Mouse (Mus musculus): ENCODE results near the gene Mrpl55. TPM values are rescaled to one million over a fixed set of nuclear protein-coding genes. Genes with fewer than 3 reads are reported as not detected.
A peak's percentile ranks its signal among the peaks of the same experiment; 100 is the strongest.

The Mrpl55 gene
- polyA plus RNA-seq, 1 experiment from 2014 or later, result 103 TPM

DNA sequence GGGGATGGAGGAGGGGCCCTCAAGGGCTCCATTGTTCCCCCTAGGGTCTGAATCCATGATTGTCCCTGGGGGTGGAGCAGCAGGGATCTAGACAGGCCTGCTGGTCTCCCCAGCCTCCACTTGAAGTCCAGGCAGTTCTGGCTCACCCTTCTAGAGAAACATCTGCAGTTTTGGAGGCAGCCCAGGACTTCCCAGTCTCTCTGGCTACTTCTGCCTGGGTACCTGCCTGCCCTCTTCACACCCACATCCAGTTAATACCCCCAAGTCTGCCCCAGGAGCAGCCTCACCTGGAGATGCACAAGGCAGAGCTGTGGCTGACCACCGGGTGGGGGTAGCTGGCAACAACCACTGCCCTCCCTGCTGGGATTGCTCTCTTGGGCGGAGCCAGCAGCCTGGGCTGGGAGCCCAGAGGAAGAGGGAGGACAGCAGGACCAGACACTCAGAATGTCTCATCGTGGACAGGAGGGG is 19.4 kb upstream of the Mrpl55 start, which contains the start of gene Gjc2:
Gene Gjc2, minus strand, starts transcription at position 350 of the 468 bp plus-strand sequence.
- no peak within 1 kb of the TSS for H3K4me3 ChIP-seq (ENCODE audit: low read depth, low read length)
- H3K9me3 ChIP-seq (ENCODE audit: control insufficient read depth, low read depth, low read length), result no peaks in the 10 kb centered on the region
- peak; percentile 24; the same call in 1 of the 2 replicates for ATAC-seq (ENCODE audit: insufficient number of reproducible peaks, insufficient read depth, low FRiP score, low read depth)
- peaks cover 12% of the 10 kb centered on the region; the same call in 1 of the 2 replicates for H3K36me3 ChIP-seq (ENCODE audit: control insufficient read depth, insufficient read depth, low read length)
- 52% methylated on average over 3 of the region's 3 CpGs for WGBS
- H3K9ac ChIP-seq (replicated peaks; ENCODE audit: low read depth, low read length), result no peak within 1 kb of the TSS
- 0 out of 2 replicates have a peak, but pooled peaks cover 2% of the 10 kb centered on the region for H3K4me1 ChIP-seq (ENCODE audit: control insufficient read depth, insufficient read depth, low read length)
- peaks cover 14% of the 10 kb centered on the region for H3K27me3 ChIP-seq (ENCODE audit: control insufficient read depth, insufficient read depth, low read length)
- H3K4me2 ChIP-seq (replicated peaks; ENCODE audit: low read depth, low read length), result no peak within 1 kb of the TSS
- peak within 1 kb of the TSS; percentile 39; the same call in 1 of the 2 replicates for H3K27ac ChIP-seq (ENCODE audit: low read length)

DNA sequence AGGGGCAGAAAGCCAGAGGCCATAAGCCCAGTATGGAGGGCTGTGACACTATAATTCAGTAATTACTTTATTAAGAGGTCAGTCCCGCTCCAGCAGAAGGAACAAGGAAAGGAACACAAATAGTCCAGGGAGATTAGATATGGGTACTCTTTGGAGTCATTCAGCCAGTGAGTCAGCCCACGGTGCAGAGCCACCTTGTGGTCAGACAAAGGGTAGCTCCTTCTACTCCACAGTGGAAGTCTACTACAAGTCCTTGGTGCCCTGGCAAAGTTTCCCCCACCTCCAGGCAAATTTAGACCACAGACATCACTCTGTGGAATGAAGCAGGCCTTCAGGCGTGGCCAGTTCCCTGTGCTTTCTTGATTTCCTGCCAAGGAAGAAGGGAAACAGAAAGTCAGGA is 18.5 kb upstream of the Mrpl55 start:
- no peaks in the 10 kb centered on the region for H3K9me3 ChIP-seq (ENCODE audit: control insufficient read depth, low read depth, low read length)
- 34% methylated on average over 3 of the region's 3 CpGs for WGBS
- H3K27me3 ChIP-seq (ENCODE audit: control insufficient read depth, insufficient read depth, low read length), result peaks cover 6% of the 10 kb centered on the region; the same call in 1 of the 2 replicates
- H3K36me3 ChIP-seq (ENCODE audit: control insufficient read depth, insufficient read depth, low read length), result peaks cover 12% of the 10 kb centered on the region; the same call in 1 of the 2 replicates
- H3K4me2 ChIP-seq (replicated peaks; ENCODE audit: low read depth, low read length), result no peak overlapping the region
- H3K9ac ChIP-seq (replicated peaks; ENCODE audit: low read depth, low read length), result no peak overlapping the region
- H3K27ac ChIP-seq (ENCODE audit: low read length), result no peak overlapping the region
- H3K4me3 ChIP-seq (ENCODE audit: low read depth, low read length), result no peak overlapping the region
- ATAC-seq (ENCODE audit: insufficient number of reproducible peaks, insufficient read depth, low FRiP score, low read depth), result no peak
- H3K4me1 ChIP-seq (ENCODE audit: control insufficient read depth, insufficient read depth, low read length), result 0 out of 2 replicates have a peak, but pooled peaks cover 2% of the 10 kb centered on the region

DNA sequence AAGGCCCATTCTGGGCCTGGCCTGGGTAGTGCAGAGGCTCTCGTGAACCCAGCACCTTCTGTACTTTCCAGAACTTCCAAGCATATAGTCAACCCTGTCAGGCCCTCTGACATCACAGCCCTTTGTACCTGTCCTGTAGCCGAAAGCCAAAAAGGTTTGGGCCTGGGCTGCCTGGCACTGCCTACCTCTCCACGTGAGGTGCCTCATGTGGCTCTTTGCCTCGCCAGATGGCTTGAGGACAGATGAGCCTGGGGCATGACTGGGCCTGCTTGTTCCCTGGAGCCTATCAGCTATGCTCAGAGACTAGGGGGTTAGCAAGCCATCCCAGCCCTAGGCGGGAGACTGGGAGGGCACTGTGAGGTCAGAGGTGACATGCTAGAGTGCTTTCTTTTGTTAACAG is 16.8 kb upstream of the Mrpl55 start:
- Histone ChIP-seq H3K4me3 (ENCODE audit: low read depth, low read length) (no peak overlapping the region), H3K9ac (replicated peaks; ENCODE audit: low read depth, low read length) (no peak overlapping the region), H3K9me3 (ENCODE audit: control insufficient read depth, low read depth, low read length) (no peaks in the 10 kb centered on the region), H3K36me3 (ENCODE audit: control insufficient read depth, insufficient read depth, low read length) (peaks cover 12% of the 10 kb centered on the region; the same call in 1 of the 2 replicates), H3K4me1 (ENCODE audit: control insufficient read depth, insufficient read depth, low read length) (0 out of 2 replicates have a peak, but pooled peaks cover 2% of the 10 kb centered on the region), H3K4me2 (replicated peaks; ENCODE audit: low read depth, low read length) (no peak overlapping the region), H3K27ac (ENCODE audit: low read length) (no peak overlapping the region), H3K27me3 (ENCODE audit: control insufficient read depth, insufficient read depth, low read length) (no peaks in the 10 kb centered on the region)
- WGBS, result 85% methylated on average over 5 of the region's 5 CpGs
- no peak for ATAC-seq (ENCODE audit: insufficient number of reproducible peaks, insufficient read depth, low FRiP score, low read depth)

DNA sequence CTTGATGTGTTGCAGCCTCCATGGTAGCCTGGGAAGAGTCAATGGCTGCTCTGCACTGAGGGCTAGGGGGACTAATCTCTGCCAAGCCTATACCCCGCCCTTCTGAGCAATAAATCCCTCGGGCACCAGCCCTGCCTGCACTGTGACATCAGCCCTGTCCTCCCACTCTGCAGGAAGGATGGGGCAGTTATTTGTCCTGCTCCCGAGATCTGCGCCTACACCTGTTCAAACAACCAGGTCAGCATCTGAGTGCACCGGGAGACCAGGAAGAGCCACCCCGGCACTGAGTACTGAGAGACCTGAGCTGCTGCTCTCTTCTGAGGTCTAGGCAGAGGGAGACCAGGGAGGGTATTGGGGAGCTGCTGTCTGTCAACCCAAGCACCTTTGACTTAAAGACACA is 14.6 kb upstream of the Mrpl55 start:
- no peak overlapping the region for H3K4me2 ChIP-seq (replicated peaks; ENCODE audit: low read depth, low read length)
- no peak overlapping the region for H3K27ac ChIP-seq (ENCODE audit: low read length)
- no peak for ATAC-seq (ENCODE audit: insufficient number of reproducible peaks, insufficient read depth, low FRiP score, low read depth)
- H3K4me1 ChIP-seq (ENCODE audit: control insufficient read depth, insufficient read depth, low read length), result peaks cover 6% of the 10 kb centered on the region; the same call in 1 of the 2 replicates
- peaks cover 12% of the 10 kb centered on the region; the same call in 1 of the 2 replicates for H3K36me3 ChIP-seq (ENCODE audit: control insufficient read depth, insufficient read depth, low read length)
- no peaks in the 10 kb centered on the region for H3K9me3 ChIP-seq (ENCODE audit: control insufficient read depth, low read depth, low read length)
- WGBS, result 58% methylated on average over 6 of the region's 6 CpGs
- no peak overlapping the region for H3K4me3 ChIP-seq (ENCODE audit: low read depth, low read length)
- H3K27me3 ChIP-seq (ENCODE audit: control insufficient read depth, insufficient read depth, low read length), result no peaks in the 10 kb centered on the region
- H3K9ac ChIP-seq (replicated peaks; ENCODE audit: low read depth, low read length), result no peak overlapping the region

DNA sequence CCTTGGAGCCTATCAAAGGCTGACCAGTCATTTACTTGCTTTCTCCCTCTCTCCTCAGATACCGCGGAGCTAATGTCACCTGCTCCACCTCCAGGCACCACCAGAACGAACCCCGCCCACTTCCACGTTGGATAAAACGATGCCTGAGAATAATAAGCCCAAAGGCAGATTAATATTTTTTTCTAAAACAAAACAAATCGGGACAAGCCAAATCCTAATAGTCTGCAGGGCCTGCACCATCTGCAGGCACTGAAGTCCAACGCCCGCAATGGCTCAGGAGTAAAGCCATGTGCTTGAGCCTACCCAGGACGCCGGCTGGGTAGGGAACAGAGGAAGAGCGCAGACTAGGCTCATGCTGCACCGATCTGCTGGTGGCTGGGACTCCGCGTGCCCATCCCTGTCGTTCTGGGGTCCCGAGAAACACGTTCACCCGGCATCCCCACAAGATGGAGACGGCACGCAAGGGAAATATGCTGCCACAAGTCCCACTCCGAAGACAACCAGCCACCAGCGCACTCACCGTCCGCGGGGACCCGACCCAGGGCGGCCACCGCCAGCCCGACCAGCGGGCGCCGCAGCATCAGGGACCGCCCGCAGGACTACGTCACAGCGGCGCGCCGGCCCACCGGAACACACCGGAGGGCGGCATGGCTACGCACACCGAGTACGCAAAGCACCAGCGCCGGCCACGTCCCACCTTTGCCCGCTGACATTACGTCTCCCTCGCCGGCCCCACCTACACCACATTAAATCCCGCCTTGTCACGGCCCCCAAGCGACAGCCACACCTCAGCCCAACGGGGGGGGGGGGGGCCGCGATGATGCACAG is 10.8 kb upstream of the Mrpl55 start:
- H3K27ac ChIP-seq (ENCODE audit: low read length), result peak overlapping the region; percentile 90
- peaks cover 2% of the 10 kb centered on the region; the same call in 1 of the 2 replicates for H3K36me3 ChIP-seq (ENCODE audit: control insufficient read depth, insufficient read depth, low read length)
- H3K4me1 ChIP-seq (ENCODE audit: control insufficient read depth, insufficient read depth, low read length), result peaks cover 3% of the 10 kb centered on the region; the same call in 1 of the 2 replicates
- no peaks in the 10 kb centered on the region for H3K27me3 ChIP-seq (ENCODE audit: control insufficient read depth, insufficient read depth, low read length)
- no peaks in the 10 kb centered on the region for H3K9me3 ChIP-seq (ENCODE audit: control insufficient read depth, low read depth, low read length)
- peak overlapping the region; percentile 66 for H3K4me3 ChIP-seq (ENCODE audit: low read depth, low read length)
- peak overlapping the region; percentile 61 for H3K9ac ChIP-seq (replicated peaks; ENCODE audit: low read depth, low read length)
- peak overlapping the region; percentile 70 for H3K4me2 ChIP-seq (replicated peaks; ENCODE audit: low read depth, low read length)
- peak; percentile 94 for ATAC-seq (ENCODE audit: insufficient number of reproducible peaks, insufficient read depth, low FRiP score, low read depth)
- under 1% methylated on average over 50 of the region's 59 CpGs for WGBS

DNA sequence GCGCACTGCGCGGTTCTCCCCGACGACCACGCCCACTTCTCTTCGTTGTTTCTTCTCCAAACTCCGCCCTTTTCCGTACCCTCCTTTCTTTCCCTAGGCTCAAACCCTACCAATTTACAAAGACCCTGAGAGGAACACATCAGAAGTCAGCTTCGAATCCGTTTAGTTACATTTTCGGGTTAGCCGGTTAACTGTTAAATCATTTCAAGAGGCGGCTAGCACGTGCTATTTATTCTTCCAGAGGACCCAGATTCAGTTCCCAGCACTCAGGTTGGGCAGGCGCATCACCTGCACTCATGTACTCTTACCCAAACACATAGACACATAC is 10.3 kb upstream of the Mrpl55 start, which contains the start of gene Guk1:
Gene Guk1, minus strand, starts transcription at position 154 of the 328 bp plus-strand sequence.
- Histone ChIP-seq H3K9ac (replicated peaks; ENCODE audit: low read depth, low read length) (peak within 1 kb of the TSS; percentile 61), H3K4me3 (ENCODE audit: low read depth, low read length) (peak within 1 kb of the TSS; percentile 66), H3K27me3 (ENCODE audit: control insufficient read depth, insufficient read depth, low read length) (no peaks in the 10 kb centered on the region), H3K27ac (ENCODE audit: low read length) (peak within 1 kb of the TSS; percentile 90), H3K9me3 (ENCODE audit: control insufficient read depth, low read depth, low read length) (no peaks in the 10 kb centered on the region), H3K4me2 (replicated peaks; ENCODE audit: low read depth, low read length) (peak within 1 kb of the TSS; percentile 70), H3K36me3 (ENCODE audit: control insufficient read depth, insufficient read depth, low read length) (no peaks in the 10 kb centered on the region), H3K4me1 (ENCODE audit: control insufficient read depth, insufficient read depth, low read length) (peaks cover 3% of the 10 kb centered on the region; the same call in 1 of the 2 replicates)
- no peak for ATAC-seq (ENCODE audit: insufficient number of reproducible peaks, insufficient read depth, low FRiP score, low read depth)
- WGBS, result 5% methylated on average over 13 of the region's 16 CpGs

DNA sequence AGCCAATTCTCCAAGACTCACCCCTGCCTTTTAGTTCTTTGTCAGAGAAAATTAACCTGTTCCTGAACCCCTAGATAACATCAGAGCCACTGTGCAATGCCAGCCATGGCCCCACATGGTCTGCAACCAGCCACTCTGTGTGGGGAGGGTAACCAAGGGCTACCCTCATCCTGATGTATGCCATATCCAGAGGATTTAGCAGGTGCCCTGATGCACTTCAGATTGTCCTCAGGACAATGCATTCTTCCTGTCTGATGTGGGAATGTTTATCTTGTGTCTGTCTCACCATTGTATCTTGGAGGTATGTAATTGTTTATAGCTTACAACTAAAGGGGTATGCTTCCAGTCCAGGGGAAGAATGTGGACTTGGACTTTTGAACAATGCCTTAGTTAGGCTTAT is 6.1 kb upstream of the Mrpl55 start:
- Histone ChIP-seq H3K4me1 (ENCODE audit: control insufficient read depth, insufficient read depth, low read length) (peaks cover 4% of the 10 kb centered on the region; the same call in 1 of the 2 replicates), H3K36me3 (ENCODE audit: control insufficient read depth, insufficient read depth, low read length) (no peaks in the 10 kb centered on the region; the same call in 1 of the 2 replicates)

DNA sequence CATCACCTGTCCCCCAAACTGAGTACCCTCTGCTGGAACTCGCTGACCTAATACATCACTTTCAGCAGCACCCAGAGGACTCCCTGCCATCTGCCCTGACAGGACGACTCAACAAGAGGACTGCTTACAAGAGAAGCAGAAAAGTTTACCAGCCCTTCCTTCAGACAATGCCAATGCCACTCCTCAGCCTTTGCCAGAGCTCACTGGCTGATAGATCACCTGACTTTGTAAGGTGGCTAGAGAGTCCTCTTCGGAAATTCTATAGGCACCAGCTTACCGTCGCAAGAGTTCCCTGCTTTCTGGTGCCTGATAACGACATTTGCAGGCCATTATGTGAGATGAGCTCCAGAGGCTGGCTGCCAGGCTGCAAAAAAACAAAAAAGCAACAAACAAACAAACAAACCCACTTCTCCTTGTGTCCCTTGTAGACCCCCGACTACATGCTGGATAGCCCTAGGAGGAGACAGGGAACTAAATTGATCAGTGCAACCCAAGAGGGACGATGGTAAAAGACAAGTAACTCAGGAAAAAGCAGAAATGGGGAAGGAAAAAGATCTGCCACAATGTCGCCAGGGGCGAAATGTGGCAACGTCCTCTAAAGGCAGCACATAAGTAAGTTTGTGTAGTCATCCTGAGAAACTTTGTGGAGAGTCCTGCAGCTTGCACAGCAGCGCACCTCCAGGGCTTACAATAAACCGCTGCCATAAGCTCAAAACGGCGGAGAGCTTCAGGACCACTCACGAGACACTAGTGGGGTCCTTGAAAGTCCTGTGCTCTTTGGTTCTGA is 877 bp upstream of the Mrpl55 start:
- peak overlapping the region; percentile 33 for H3K9ac ChIP-seq (replicated peaks; ENCODE audit: low read depth, low read length)
- peak overlapping the region; percentile 78 for H3K4me2 ChIP-seq (replicated peaks; ENCODE audit: low read depth, low read length)
- no peaks in the 10 kb centered on the region for H3K9me3 ChIP-seq (ENCODE audit: control insufficient read depth, low read depth, low read length)
- peak overlapping the region; percentile 55 for H3K4me3 ChIP-seq (ENCODE audit: low read depth, low read length)
- H3K27me3 ChIP-seq (ENCODE audit: control insufficient read depth, insufficient read depth, low read length), result no peaks in the 10 kb centered on the region
- peaks cover 16% of the 10 kb centered on the region; the same call in 1 of the 2 replicates for H3K36me3 ChIP-seq (ENCODE audit: control insufficient read depth, insufficient read depth, low read length)
- no peak for ATAC-seq (ENCODE audit: insufficient number of reproducible peaks, insufficient read depth, low FRiP score, low read depth)
- H3K27ac ChIP-seq (ENCODE audit: low read length), result peak overlapping the region; percentile 34; the same call in 1 of the 2 replicates
- peaks cover 13% of the 10 kb centered on the region for H3K4me1 ChIP-seq (ENCODE audit: control insufficient read depth, insufficient read depth, low read length)
- WGBS, result 30% methylated on average over 16 of the region's 16 CpGs

More for the DNA sequence above, 6.1 kb upstream of the Mrpl55 start:
- no peak overlapping the region for H3K4me2 ChIP-seq (replicated peaks; ENCODE audit: low read depth, low read length)
- H3K27ac ChIP-seq (ENCODE audit: low read length), result no peak overlapping the region
- H3K9ac ChIP-seq (replicated peaks; ENCODE audit: low read depth, low read length), result no peak overlapping the region
- ATAC-seq (ENCODE audit: insufficient number of reproducible peaks, insufficient read depth, low FRiP score, low read depth), result no peak
- H3K9me3 ChIP-seq (ENCODE audit: control insufficient read depth, low read depth, low read length), result no peaks in the 10 kb centered on the region
- H3K27me3 ChIP-seq (ENCODE audit: control insufficient read depth, insufficient read depth, low read length), result no peaks in the 10 kb centered on the region
- H3K4me3 ChIP-seq (ENCODE audit: low read depth, low read length), result no peak overlapping the region

Measured in stomach, embryonic 14.5 days (tissue).